Comparison of ENCODE assay signal across 15 mouse cellular contexts in the genomic region with DNA sequence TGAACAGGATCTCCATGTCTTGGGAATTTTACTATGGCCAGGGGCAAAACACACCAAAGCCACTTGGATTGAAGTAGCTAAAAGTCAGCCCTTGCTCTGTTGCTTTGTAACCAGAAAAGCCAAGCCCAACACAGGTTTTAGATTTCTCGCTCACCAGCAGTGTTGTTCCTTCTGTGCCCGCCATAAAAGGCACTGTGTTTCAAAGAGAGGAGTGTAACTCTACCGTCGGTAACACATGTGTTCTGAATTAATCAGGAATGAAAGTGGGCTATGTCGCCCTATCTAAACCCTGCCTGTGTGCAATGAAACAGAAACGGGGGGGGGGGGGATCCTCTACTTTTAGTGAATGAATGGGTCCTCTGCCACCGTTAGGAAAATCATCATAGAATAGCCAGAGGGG.
DNase-seq lines count a peak whose midpoint lies in the region; ATAC-seq lines count a peak whose summit lies in the region.
"Had no signal": no experiment of that assay in that cellular context is flagged by ENCODE, and none has a peak within 500 bp of the region (broad histone marks: within the 10 kb centered on the region; RNA-seq: fewer than 3 reads in every experiment).

No protein-coding gene starts in this region.

- 56% methylated on average over 7 of the region's 7 CpGs for WGBS in forebrain, embryonic 10.5 days
- 35% methylated on average over 7 of the region's 7 CpGs for WGBS in forebrain, embryonic 12.5 days
- 39% methylated on average over 7 of the region's 7 CpGs for WGBS in hindbrain, embryonic 12.5 days
- 53% methylated on average over 7 of the region's 7 CpGs for WGBS in hindbrain, embryonic 16.5 days
- WGBS in limb, embryonic 11.5 days = 7% methylated on average over 7 of the region's 7 CpGs

- no peaks in the 10 kb centered on the region for H3K9me3 ChIP-seq in forebrain, embryonic 10.5 days
- no peaks in the 10 kb centered on the region for H3K9me3 ChIP-seq in forebrain, embryonic 12.5 days
- H3K9me3 ChIP-seq in hindbrain, embryonic 12.5 days (replicated peaks) = no peaks in the 10 kb centered on the region
- no peaks in the 10 kb centered on the region for H3K9me3 ChIP-seq in hindbrain, embryonic 16.5 days (ENCODE audit: control insufficient read depth, low read length)
- H3K9me3 ChIP-seq in limb, embryonic 11.5 days (ENCODE audit: control insufficient read depth, low read length) = no peaks in the 10 kb centered on the region
- H3K9me3 ChIP-seq: liver, embryonic 15.5 days; megakaryocyte, embryonic 14.5 days had no signal

- no peak overlapping the region for H3K4me3 ChIP-seq in forebrain, embryonic 10.5 days
- H3K4me3 ChIP-seq in forebrain, embryonic 12.5 days (replicated peaks) = no peak overlapping the region
- H3K4me3 ChIP-seq in hindbrain, embryonic 12.5 days = no peak overlapping the region
- H3K4me3 ChIP-seq in hindbrain, embryonic 16.5 days (ENCODE audit: low read length) = no peak overlapping the region
- H3K4me3 ChIP-seq in limb, embryonic 11.5 days (ENCODE audit: low read depth, low read length) = no peak overlapping the region
- H3K4me3 ChIP-seq: liver, embryonic 15.5 days; megakaryocyte, embryonic 14.5 days had no signal

- H3K36me3 ChIP-seq in forebrain, embryonic 10.5 days (replicated peaks) = no peaks in the 10 kb centered on the region
- no peaks in the 10 kb centered on the region for H3K36me3 ChIP-seq in forebrain, embryonic 12.5 days (replicated peaks)
- no peaks in the 10 kb centered on the region for H3K36me3 ChIP-seq in hindbrain, embryonic 12.5 days
- H3K36me3 ChIP-seq in hindbrain, embryonic 16.5 days (ENCODE audit: control insufficient read depth, insufficient read depth, low read length) = no peaks in the 10 kb centered on the region
- no peaks in the 10 kb centered on the region for H3K36me3 ChIP-seq in limb, embryonic 11.5 days (ENCODE audit: control insufficient read depth, insufficient read depth, low read length)
- H3K36me3 ChIP-seq: liver, embryonic 15.5 days had no signal

- no peak overlapping the region for H3K4me2 ChIP-seq in forebrain, embryonic 12.5 days
- no peak overlapping the region for H3K4me2 ChIP-seq in hindbrain, embryonic 12.5 days (replicated peaks)
- no peak overlapping the region for H3K4me2 ChIP-seq in hindbrain, embryonic 16.5 days (ENCODE audit: low read length)
- no peak overlapping the region for H3K4me2 ChIP-seq in limb, embryonic 11.5 days (ENCODE audit: low read depth, severe bottlenecking)
- H3K4me2 ChIP-seq: liver, embryonic 15.5 days had no signal

- no peaks in the 10 kb centered on the region for H3K27me3 ChIP-seq in forebrain, embryonic 10.5 days (ENCODE audit: poor library complexity, severe bottlenecking)
- H3K27me3 ChIP-seq in forebrain, embryonic 12.5 days = no peaks in the 10 kb centered on the region
- H3K27me3 ChIP-seq in hindbrain, embryonic 12.5 days = no peaks in the 10 kb centered on the region
- H3K27me3 ChIP-seq in hindbrain, embryonic 16.5 days (replicated peaks; ENCODE audit: control insufficient read depth, insufficient read depth, low read length) = no peaks in the 10 kb centered on the region
- H3K27me3 ChIP-seq in limb, embryonic 11.5 days (ENCODE audit: control insufficient read depth, insufficient read depth, low read length) = no peaks in the 10 kb centered on the region

- H3K27ac ChIP-seq in forebrain, embryonic 10.5 days = peak overlapping the region; percentile 70
- no peak overlapping the region for H3K27ac ChIP-seq in forebrain, embryonic 12.5 days
- H3K27ac ChIP-seq in hindbrain, embryonic 12.5 days = peak overlapping the region; percentile 64
- no peak overlapping the region for H3K27ac ChIP-seq in hindbrain, embryonic 16.5 days (ENCODE audit: low read depth, low read length)
- H3K27ac ChIP-seq in limb, embryonic 11.5 days (replicated peaks; ENCODE audit: low read depth, low read length) = peak overlapping the region; percentile 93
- H3K27ac ChIP-seq: liver, embryonic 15.5 days had no signal

- DNase-seq in forebrain, embryonic 10.5 days (ENCODE audit: extremely low spot score, low spot score) = peak; percentile 32
- DNase-seq in embryo, embryonic 10.5 days (ENCODE audit: low spot score) = peak; percentile 78
- DNase-seq in limb, embryonic 11.5 days (ENCODE audit: low spot score) = peak; percentile 71
- no peak for DNase-seq in urinary bladder, postnatal 25 days (ENCODE audit: low spot score)
- no peak for DNase-seq in left cerebral cortex, adult 11 months (ENCODE audit: low spot score)
- DNase-seq: cerebellum, postnatal 14 days; forebrain, postnatal 0 days; kidney, adult 9 months; layer of hippocampus, postnatal 36 days; right cerebral cortex, postnatal 14 days had no signal

- peaks cover 65% of the 10 kb centered on the region for H3K4me1 ChIP-seq in forebrain, embryonic 10.5 days
- peaks cover 20% of the 10 kb centered on the region for H3K4me1 ChIP-seq in forebrain, embryonic 12.5 days
- peaks cover 46% of the 10 kb centered on the region for H3K4me1 ChIP-seq in hindbrain, embryonic 12.5 days
- H3K4me1 ChIP-seq in hindbrain, embryonic 16.5 days (ENCODE audit: control insufficient read depth, insufficient read depth, low read depth, low read length) = no peaks in the 10 kb centered on the region; the same call in 1 of the 2 replicates
- H3K4me1 ChIP-seq in limb, embryonic 11.5 days (ENCODE audit: control insufficient read depth, insufficient read depth, low read length) = peaks cover 27% of the 10 kb centered on the region
- H3K4me1 ChIP-seq: liver, embryonic 15.5 days; megakaryocyte, embryonic 14.5 days had no signal

- no peak overlapping the region for H3K9ac ChIP-seq in forebrain, embryonic 12.5 days
- no peak overlapping the region for H3K9ac ChIP-seq in hindbrain, embryonic 12.5 days
- no peak overlapping the region for H3K9ac ChIP-seq in hindbrain, embryonic 16.5 days (ENCODE audit: low read depth, low read length)
- no peak overlapping the region for H3K9ac ChIP-seq in limb, embryonic 11.5 days (ENCODE audit: low read length)
- H3K9ac ChIP-seq: forebrain, postnatal 0 days; liver, embryonic 15.5 days had no signal

- no peak for ATAC-seq in forebrain, embryonic 12.5 days (ENCODE audit: low FRiP score)
- no peak for ATAC-seq in hindbrain, embryonic 12.5 days (ENCODE audit: low FRiP score)
- ATAC-seq in hindbrain, embryonic 16.5 days = no peak
- peak; percentile 73 for ATAC-seq in limb, embryonic 11.5 days (ENCODE audit: insufficient number of reproducible peaks, low FRiP score, low TSS enrichment, low read depth)
- ATAC-seq: forebrain, postnatal 0 days had no signal

Comparison
In these comparisons a context has a peak if more than half of its experiments do, and no peak if none do; other contexts are left out.
1. H3K27ac ChIP-seq: peak in forebrain, embryonic 10.5 days (single experiment), hindbrain, embryonic 12.5 days (single experiment) and limb, embryonic 11.5 days (single experiment); none in forebrain, embryonic 12.5 days (single experiment) and hindbrain, embryonic 16.5 days (single experiment).
2. DNase-seq: peak in forebrain, embryonic 10.5 days (single experiment), embryo, embryonic 10.5 days (single experiment) and limb, embryonic 11.5 days (single experiment); none in urinary bladder, postnatal 25 days (single experiment) and left cerebral cortex, adult 11 months (single experiment).